Mouse (Mus musculus) erythroblast, adult 5-6 weeks (primary cell): ENCODE measurements around the gene Yjefn3. TPM values are rescaled to one million over a fixed set of nuclear protein-coding genes. Genes with fewer than 3 reads are reported as not detected.

ENCODE experiments used
- ATAC-seq: replicated peaks from 2 replicates; pipeline ENCODE4 v1.8.0; 2016; ENCODE audit warnings: moderate number of reproducible peaks, mild to moderate bottlenecking, moderate TSS enrichment, inconsistent platforms; ENCODE audit not compliant: poor library complexity, low FRiP score, severe bottlenecking
- total RNA-seq, 2 experiments: library from RNA; stranded (forward) in 1 of 2; stranded (reverse) in 1 of 2; fragments of 150-400 nt in 1 of 2; fragments of 200-764, 138-1000 nt in 1 of 2; gene quantifications; 2 replicates each; pipeline versions ENCODE4 v1.2.3 to v1.2.4; 2015 to 2017; ENCODE audit warnings: low replicate concordance in 2 of 2

Gene Yjefn3
- total RNA-seq, 2 experiments from 2014 or later = not detected

- ATAC-seq = no peak
Measured at GRCm38 (mm10) chr8:69882833-69883600, 19.5 kb downstream of the Yjefn3 start.

GRCm38 (mm10) chr8:69882021-69882756 is 20.3 kb downstream of the Yjefn3 start:
- ATAC-seq = no peak

GRCm38 (mm10) chr8:69881261-69881865 is 21.1 kb downstream of the Yjefn3 start:
- ATAC-seq = no peak

GRCm38 (mm10) chr8:69880841-69881240 is 21.7 kb downstream of the Yjefn3 start:
- ATAC-seq = no peak

- ATAC-seq = no peak
Measured at GRCm38 (mm10) chr8:69879678-69880077, 22.8 kb downstream of the Yjefn3 start.

GRCm38 (mm10) chr8:69877992-69878391 is 24.5 kb downstream of the Yjefn3 start:
- ATAC-seq = no peak

GRCm38 (mm10) chr8:69877396-69877795 is 25.1 kb downstream of the Yjefn3 start:
- no peak for ATAC-seq

- ATAC-seq = no peak
Measured at GRCm38 (mm10) chr8:69876967-69877366, 25.5 kb downstream of the Yjefn3 start.

GRCm38 (mm10) chr8:69876097-69876496 is 26.4 kb downstream of the Yjefn3 start:
- no peak for ATAC-seq

GRCm38 (mm10) chr8:69874654-69875053 is 27.9 kb downstream of the Yjefn3 start:
- no peak for ATAC-seq

GRCm38 (mm10) chr8:69874155-69874554 is 28.4 kb downstream of the Yjefn3 start:
- ATAC-seq = peak; percentile 53

- ATAC-seq = no peak
Measured at GRCm38 (mm10) chr8:69870907-69871306, 31.6 kb downstream of the Yjefn3 start.

- ATAC-seq = no peak
Measured at GRCm38 (mm10) chr8:69870003-69870765, 32.3 kb downstream of the Yjefn3 start.

- ATAC-seq = no peak
Measured at GRCm38 (mm10) chr8:69867696-69868326, 34.7 kb downstream of the Yjefn3 start.

- ATAC-seq = peak; percentile 65
Measured at GRCm38 (mm10) chr8:69864180-69864579, 38.3 kb downstream of the Yjefn3 start.

- ATAC-seq = peak; percentile 35
Measured at GRCm38 (mm10) chr8:69863387-69864020, 39.0 kb downstream of the Yjefn3 start.

- no peak for ATAC-seq
Measured at GRCm38 (mm10) chr8:69861251-69861650, 41.3 kb downstream of the Yjefn3 start.

- ATAC-seq = no peak
Measured at GRCm38 (mm10) chr8:69860807-69861206, 41.7 kb downstream of the Yjefn3 start.

GRCm38 (mm10) chr8:69853869-69854268 is 48.6 kb downstream of the Yjefn3 start:
- no peak for ATAC-seq
